Mouse (Mus musculus) C2C12 (cell line): ENCODE measurements at regions not wholly inside any gene's neighbourhood (a gene's known extent, or its start where the extent isn't known, plus 50 kb on each side); places are given as distances from the start of the nearest gene placed in this dataset.

Experiments
- CTCF ChIP-seq: IDR thresholded peaks from one replicate; pipeline ENCODE4 v1.5.1; 2011; ENCODE audit not compliant: control insufficient read depth, insufficient read depth, insufficient read length
- MAX ChIP-seq: IDR thresholded peaks from one replicate; pipeline ENCODE4 v1.6.1; 2011; ENCODE audit warnings: mild to moderate bottlenecking, control low read depth

DNA sequence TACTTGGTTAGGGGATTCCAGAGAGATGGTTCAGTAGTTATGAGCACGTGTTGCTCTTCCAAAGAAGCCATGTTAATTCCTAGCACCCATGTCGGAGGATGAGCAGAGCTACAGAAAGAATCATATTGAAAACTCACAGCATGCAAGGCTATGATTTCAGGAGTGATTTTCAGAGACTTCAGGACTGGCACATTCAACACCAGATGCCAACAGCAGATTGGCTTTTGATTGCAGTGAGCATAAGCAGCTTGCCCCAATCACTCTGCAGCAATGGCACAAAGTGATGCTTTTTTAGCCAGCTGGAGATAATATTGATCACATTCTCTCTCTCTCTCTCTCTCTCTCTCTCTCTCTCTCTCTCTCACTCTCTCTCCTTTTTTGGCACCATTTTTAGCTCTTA is 166.6 kb upstream of the Chrm3 start:
- no peak for TF ChIP-seq MAX
- TF ChIP-seq CTCF = no peak
